Mouse (Mus musculus) kidney, adult 9 months (tissue): ENCODE measurements around the gene Camta2.

Experiments
- DNase-seq: peaks from one replicate; pipeline ENCODE4 v3.0.0; 2022

Gene Camta2

GRCm38 (mm10) chr11:70688372-70688771 lies 467 bp upstream of the Camta2 start:
- DNase-seq, result no peak

- DNase-seq, result peak; percentile 33
Measured at GRCm38 (mm10) chr11:70686901-70687566, 871 bp downstream of the Camta2 start.

GRCm38 (mm10) chr11:70683640-70684039 lies 4.3 kb downstream of the Camta2 start:
- no peak for DNase-seq

- peak; percentile 47 for DNase-seq
Measured at GRCm38 (mm10) chr11:70681897-70682581, 5.9 kb downstream of the Camta2 start.

GRCm38 (mm10) chr11:70681170-70681569 lies 6.7 kb downstream of the Camta2 start:
- no peak for DNase-seq

GRCm38 (mm10) chr11:70679894-70680293 lies 8.0 kb downstream of the Camta2 start:
- DNase-seq, result no peak

- DNase-seq, result no peak
Measured at GRCm38 (mm10) chr11:70679361-70679760, 8.5 kb downstream of the Camta2 start.

- DNase-seq, result no peak
Measured at GRCm38 (mm10) chr11:70678576-70678975, 9.3 kb downstream of the Camta2 start.

GRCm38 (mm10) chr11:70678092-70678491 lies 9.8 kb downstream of the Camta2 start:
- DNase-seq, result no peak

GRCm38 (mm10) chr11:70674501-70674900 lies 13.4 kb downstream of the Camta2 start:
- DNase-seq, result no peak

GRCm38 (mm10) chr11:70674014-70674413 lies 13.9 kb downstream of the Camta2 start:
- no peak for DNase-seq

- peak; percentile 46 for DNase-seq
Measured at GRCm38 (mm10) chr11:70671333-70672047, 16.4 kb downstream of the Camta2 start.

GRCm38 (mm10) chr11:70670483-70670882 lies 17.4 kb downstream of the Camta2 start:
- DNase-seq, result peak; percentile 40

- peak; percentile 82 for DNase-seq
Measured at GRCm38 (mm10) chr11:70669582-70670345, 18.1 kb downstream of the Camta2 start.

GRCm38 (mm10) chr11:70668771-70669505 lies 19.0 kb downstream of the Camta2 start, which contains the start of gene Spag7:
Gene Spag7 (minus strand): TSS chr11:70669416.
- DNase-seq, result peak; percentile 100

- no peak for DNase-seq
Measured at GRCm38 (mm10) chr11:70668335-70668770, 19.6 kb downstream of the Camta2 start.

- no peak for DNase-seq
Measured at GRCm38 (mm10) chr11:70667271-70668150, 20.4 kb downstream of the Camta2 start.

- DNase-seq, result no peak
Measured at GRCm38 (mm10) chr11:70666687-70667086, 21.2 kb downstream of the Camta2 start.

- DNase-seq, result no peak
Measured at GRCm38 (mm10) chr11:70664741-70665140, 23.2 kb downstream of the Camta2 start.

- DNase-seq, result no peak
Measured at GRCm38 (mm10) chr11:70663957-70664356, 23.9 kb downstream of the Camta2 start.

- DNase-seq, result no peak
Measured at GRCm38 (mm10) chr11:70663101-70663500, 24.8 kb downstream of the Camta2 start.
